Mouse (Mus musculus): ENCODE results near the gene Gdap1l1. TPM values are rescaled to one million over a fixed set of nuclear protein-coding genes. Genes with fewer than 3 reads are reported as not detected.

The Gdap1l1 gene
- polyA plus RNA-seq, 1 experiment = 126 TPM

DNA sequence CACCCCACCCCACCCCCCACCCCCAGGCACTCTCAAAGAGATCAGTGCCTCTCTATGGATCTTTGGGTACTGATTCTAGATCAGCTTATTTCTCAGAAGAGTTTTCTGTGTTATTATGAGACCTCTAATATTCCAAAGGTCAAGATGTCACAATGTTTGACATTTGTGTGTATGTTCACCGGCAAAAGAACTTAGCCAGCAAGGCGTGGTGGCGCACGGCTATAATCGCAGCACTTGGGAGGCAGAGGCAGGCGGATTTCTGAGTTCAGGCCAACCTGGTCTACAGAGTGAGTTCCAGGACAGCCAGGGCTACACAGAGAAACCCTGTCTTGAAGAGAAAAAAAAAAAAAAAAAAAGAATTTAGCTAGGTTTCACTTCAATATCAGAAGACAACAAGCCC lies 21.2 kb upstream of the Gdap1l1 start:
- no peak overlapping the region for H3K27ac ChIP-seq (ENCODE audit: insufficient read depth, low read length)
- TF ChIP-seq POLR2A (IDR thresholded peaks at IDR 0.05; ENCODE audit: borderline replicate concordance, insufficient read depth, low read length) (no peak), CTCF (IDR thresholded peaks at IDR 0.05; ENCODE audit: borderline replicate concordance, insufficient read depth, low read depth, low read length) (no peak)
- no peaks in the 10 kb centered on the region for H3K27me3 ChIP-seq (ENCODE audit: control insufficient read depth, insufficient read depth, low read length)
- H3K4me3 ChIP-seq (replicated peaks; ENCODE audit: insufficient read depth, low read depth, low read length) = no peak overlapping the region
- DNase-seq = no peak
- 83% methylated on average over 6 of the region's 6 CpGs for WGBS
- peaks cover 7% of the 10 kb centered on the region; the same call in 1 of the 2 replicates for H3K4me1 ChIP-seq (ENCODE audit: control insufficient read depth, insufficient read depth, low read length)

DNA sequence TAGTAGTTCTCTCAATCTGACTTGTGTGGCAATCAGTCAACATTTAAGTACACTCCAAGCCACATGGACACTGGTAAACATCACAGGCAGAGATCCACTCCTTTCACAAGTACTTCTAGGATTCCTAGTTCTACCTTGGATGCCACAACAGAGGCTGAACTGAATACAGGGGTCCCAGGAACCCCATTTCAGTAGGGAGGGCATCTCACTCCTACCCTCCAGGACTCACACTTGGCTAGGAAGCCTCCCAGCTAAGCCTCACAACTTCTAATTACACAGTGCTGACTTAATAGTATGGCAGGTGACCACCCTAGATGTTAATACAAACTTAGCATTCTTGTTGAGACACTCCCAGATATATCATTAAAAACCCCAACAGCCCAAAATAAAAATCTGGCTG lies 20.4 kb upstream of the Gdap1l1 start:
- H3K4me3 ChIP-seq (replicated peaks; ENCODE audit: insufficient read depth, low read depth, low read length) = no peak overlapping the region
- no peak overlapping the region for H3K27ac ChIP-seq (ENCODE audit: insufficient read depth, low read length)
- TF ChIP-seq CTCF (IDR thresholded peaks at IDR 0.05; ENCODE audit: borderline replicate concordance, insufficient read depth, low read depth, low read length) (no peak), POLR2A (IDR thresholded peaks at IDR 0.05; ENCODE audit: borderline replicate concordance, insufficient read depth, low read length) (no peak)
- no peak for DNase-seq
- peaks cover 9% of the 10 kb centered on the region for H3K4me1 ChIP-seq (ENCODE audit: control insufficient read depth, insufficient read depth, low read length)
- no peaks in the 10 kb centered on the region for H3K27me3 ChIP-seq (ENCODE audit: control insufficient read depth, insufficient read depth, low read length)

DNA sequence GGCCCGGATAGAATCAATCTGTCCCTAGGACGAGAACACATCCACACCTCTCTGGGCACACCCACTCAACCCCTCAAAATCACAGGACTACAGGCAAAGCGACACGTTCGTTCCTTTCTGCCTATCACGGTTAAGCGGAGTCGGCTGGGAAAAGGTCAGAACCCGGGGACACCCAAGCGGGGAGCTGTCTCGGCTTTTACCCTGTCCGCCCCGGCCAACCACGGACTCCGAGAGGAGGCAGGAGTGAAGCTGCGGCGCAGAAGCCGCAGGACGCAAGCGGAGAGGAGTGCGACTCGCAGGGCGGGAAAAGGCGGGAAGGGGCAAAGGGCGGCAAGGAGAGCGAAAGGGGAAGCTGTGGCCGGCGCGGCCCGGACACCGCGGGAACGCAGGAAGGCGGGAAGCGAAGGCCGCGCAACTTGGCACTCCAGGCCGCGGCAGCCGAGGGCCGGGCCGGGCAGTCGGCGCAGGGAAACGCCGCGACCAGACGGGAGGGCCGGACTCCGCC lies 19.4 kb upstream of the Gdap1l1 start:
- peak overlapping the region; percentile 6 for H3K27ac ChIP-seq (ENCODE audit: insufficient read depth, low read length)
- DNase-seq = no peak

DNA sequence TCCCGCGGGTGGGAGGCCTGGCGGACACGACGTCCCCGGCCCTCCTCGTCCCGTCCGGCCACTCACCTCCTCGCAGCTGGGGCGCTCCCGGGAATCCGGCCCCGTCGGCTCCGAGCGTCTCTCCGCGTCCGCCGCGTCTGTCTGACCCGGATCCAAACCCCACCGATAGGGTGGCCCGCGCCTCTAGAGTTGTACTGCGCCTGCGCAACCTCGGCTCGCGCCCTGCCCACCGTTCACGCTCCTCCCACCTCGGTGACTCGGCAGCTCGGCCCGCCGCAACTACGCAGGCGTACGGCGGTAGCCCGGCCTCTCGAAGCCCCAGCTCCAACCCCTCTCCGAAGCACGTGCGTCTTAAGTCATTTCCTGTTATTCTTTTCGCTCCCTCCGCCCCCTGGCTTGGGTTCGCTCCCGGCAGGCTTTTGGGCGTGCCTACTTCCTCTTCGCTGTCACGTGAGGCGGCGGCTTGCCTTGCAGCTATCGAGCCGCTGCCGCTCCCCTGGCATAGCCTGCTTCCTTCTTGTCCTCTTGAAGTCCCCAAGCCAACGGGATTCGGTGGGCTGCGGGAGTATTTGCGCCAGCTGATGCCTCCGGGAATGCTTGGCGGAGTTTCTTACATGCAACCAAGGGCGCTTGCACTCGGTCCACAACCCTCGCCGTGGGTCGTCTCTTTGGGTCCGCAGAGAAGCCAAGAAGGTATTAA lies 18.8 kb upstream of the Gdap1l1 start:
- H3K27me3 ChIP-seq (ENCODE audit: control insufficient read depth, insufficient read depth, low read length) = no peaks in the 10 kb centered on the region
- peak overlapping the region; percentile 92 for H3K4me3 ChIP-seq (replicated peaks; ENCODE audit: insufficient read depth, low read depth, low read length)
- H3K27ac ChIP-seq (ENCODE audit: insufficient read depth, low read length) = peak overlapping the region; percentile 57
- peaks cover 17% of the 10 kb centered on the region for H3K4me1 ChIP-seq (ENCODE audit: control insufficient read depth, insufficient read depth, low read length)
- peak; percentile 27; the same call in 1 of the 2 replicates for TF ChIP-seq CTCF (IDR thresholded peaks at IDR 0.05; ENCODE audit: borderline replicate concordance, insufficient read depth, low read depth, low read length)
- TF ChIP-seq POLR2A (IDR thresholded peaks at IDR 0.05; ENCODE audit: borderline replicate concordance, insufficient read depth, low read length) = peak; percentile 98
- under 1% methylated on average over 71 of the region's 71 CpGs for WGBS
- peak; percentile 100 for DNase-seq

More for the DNA sequence above, 19.4 kb upstream of the Gdap1l1 start:
- no peak for TF ChIP-seq POLR2A (IDR thresholded peaks at IDR 0.05; ENCODE audit: borderline replicate concordance, insufficient read depth, low read length)
- TF ChIP-seq CTCF (IDR thresholded peaks at IDR 0.05; ENCODE audit: borderline replicate concordance, insufficient read depth, low read depth, low read length) = no peak
- H3K4me1 ChIP-seq (ENCODE audit: control insufficient read depth, insufficient read depth, low read length) = peaks cover 14% of the 10 kb centered on the region
- WGBS = under 1% methylated on average over 50 of the region's 50 CpGs
- H3K4me3 ChIP-seq (replicated peaks; ENCODE audit: insufficient read depth, low read depth, low read length) = peak overlapping the region; percentile 87
- no peaks in the 10 kb centered on the region for H3K27me3 ChIP-seq (ENCODE audit: control insufficient read depth, insufficient read depth, low read length)

DNA sequence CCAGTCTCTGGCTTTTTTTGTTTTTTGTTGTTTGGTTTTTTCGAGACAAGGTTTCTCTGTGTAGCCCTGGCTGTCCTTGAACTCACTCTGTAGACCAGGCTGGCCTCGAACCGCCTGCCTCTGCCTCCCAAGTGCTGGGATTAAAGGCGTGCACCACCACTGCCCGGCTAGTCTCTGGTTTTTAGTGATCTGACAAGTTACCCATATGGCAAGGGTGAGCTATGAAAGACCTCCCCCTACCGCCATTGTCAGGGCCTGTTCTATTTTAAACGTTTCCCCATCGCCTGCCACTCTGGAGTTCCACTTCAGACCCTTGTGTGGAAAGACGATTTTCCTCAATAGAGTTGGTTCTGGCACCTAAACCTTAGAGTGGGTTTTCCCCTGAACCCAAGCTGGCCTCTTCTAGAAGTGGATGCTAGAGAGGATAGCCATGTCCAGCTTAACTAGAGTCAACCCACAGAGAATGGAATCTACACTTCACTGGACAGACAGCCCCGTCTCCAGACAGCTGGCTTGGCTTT lies 17.9 kb upstream of the Gdap1l1 start:
- Histone ChIP-seq H3K4me1 (ENCODE audit: control insufficient read depth, insufficient read depth, low read length) (peaks cover 18% of the 10 kb centered on the region), H3K4me3 (replicated peaks; ENCODE audit: insufficient read depth, low read depth, low read length) (peak overlapping the region; percentile 92), H3K27ac (ENCODE audit: insufficient read depth, low read length) (peak overlapping the region; percentile 32; the same call in 1 of the 2 replicates), H3K27me3 (ENCODE audit: control insufficient read depth, insufficient read depth, low read length) (no peaks in the 10 kb centered on the region)
- WGBS = 4% methylated on average over 10 of the region's 10 CpGs
- DNase-seq = peak in 1 of 2 experiments; percentile 25
- TF ChIP-seq CTCF (IDR thresholded peaks at IDR 0.05; ENCODE audit: borderline replicate concordance, insufficient read depth, low read depth, low read length) (no peak), POLR2A (IDR thresholded peaks at IDR 0.05; ENCODE audit: borderline replicate concordance, insufficient read depth, low read length) (no peak)

DNA sequence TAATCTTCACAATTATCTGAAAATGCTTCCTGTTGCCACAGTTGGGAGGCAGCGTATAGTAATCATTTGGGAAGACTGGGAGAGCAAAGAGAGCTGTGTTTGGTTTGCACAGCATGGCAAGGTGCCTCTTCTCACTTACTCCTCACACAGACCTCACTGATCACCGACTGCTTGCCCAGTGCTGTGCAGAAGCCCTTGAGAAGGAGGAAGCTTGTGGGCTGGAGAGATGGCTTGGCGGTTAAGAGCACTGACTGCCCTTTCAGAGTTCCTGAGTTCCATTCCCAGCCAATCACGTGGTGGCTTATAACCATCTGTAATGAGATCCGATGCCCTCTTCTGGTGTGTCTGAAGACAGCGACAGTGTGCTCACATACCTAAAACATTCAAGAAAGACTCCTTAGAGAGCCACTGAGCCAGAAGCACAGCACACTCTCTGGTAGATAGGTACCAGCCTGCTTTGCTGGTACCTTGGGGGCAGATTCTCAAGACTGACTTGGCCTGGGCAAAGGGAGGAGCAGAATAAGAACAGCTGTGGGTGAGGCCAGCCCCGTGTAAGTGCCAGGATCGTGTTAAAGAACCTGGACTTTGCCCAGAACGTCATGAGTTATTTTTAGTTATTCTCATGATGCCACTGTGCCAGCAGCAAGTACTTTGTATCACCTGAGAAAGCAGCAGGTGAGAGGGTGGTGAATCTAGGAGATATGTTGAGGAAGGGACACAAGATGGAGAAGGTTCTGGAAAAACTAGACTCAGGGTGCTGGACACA lies 15.2 kb upstream of the Gdap1l1 start:
- 45% methylated on average over 9 of the region's 9 CpGs for WGBS

DNA sequence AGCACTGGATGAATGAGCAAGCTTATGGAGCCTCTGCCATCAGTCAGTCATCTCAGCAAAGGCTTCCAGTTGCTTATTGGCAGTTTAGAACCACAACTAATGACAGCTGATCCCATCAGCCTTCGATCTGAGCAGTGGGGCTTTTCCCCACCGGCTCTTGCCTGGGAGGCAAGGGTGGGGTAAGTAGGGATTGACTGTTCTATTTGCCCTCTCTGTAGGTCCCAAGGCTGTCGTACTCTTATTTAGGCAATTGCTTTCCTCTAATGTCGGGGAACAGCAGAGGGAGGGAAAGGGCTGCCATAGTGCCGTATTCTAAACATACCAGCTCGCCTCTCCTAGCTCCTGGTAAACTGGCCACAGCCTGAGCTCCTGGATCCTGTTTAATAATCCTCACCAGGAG lies 13.7 kb upstream of the Gdap1l1 start, which contains the start of gene Oser1:
Gene Oser1, minus strand, starts transcription at position 101 of the 400 bp plus-strand sequence.
- no peaks in the 10 kb centered on the region for H3K27me3 ChIP-seq (ENCODE audit: control insufficient read depth, insufficient read depth, low read length)
- no peak for DNase-seq
- TF ChIP-seq POLR2A (IDR thresholded peaks at IDR 0.05; ENCODE audit: borderline replicate concordance, insufficient read depth, low read length) = no peak
- TF ChIP-seq CTCF (IDR thresholded peaks at IDR 0.05; ENCODE audit: borderline replicate concordance, insufficient read depth, low read depth, low read length) = no peak
- H3K27ac ChIP-seq (ENCODE audit: insufficient read depth, low read length) = no peak within 1 kb of the TSS
- H3K4me1 ChIP-seq (ENCODE audit: control insufficient read depth, insufficient read depth, low read length) = peaks cover 13% of the 10 kb centered on the region
- H3K4me3 ChIP-seq (replicated peaks; ENCODE audit: insufficient read depth, low read depth, low read length) = no peak within 1 kb of the TSS
- 72% methylated on average over 6 of the region's 6 CpGs for WGBS

More for the DNA sequence above, 15.2 kb upstream of the Gdap1l1 start:
- H3K27ac ChIP-seq (ENCODE audit: insufficient read depth, low read length) = 0 out of 2 replicates have a peak overlapping the region, but pooled peaks have one; percentile 23
- H3K4me3 ChIP-seq (replicated peaks; ENCODE audit: insufficient read depth, low read depth, low read length) = no peak overlapping the region
- peaks cover 13% of the 10 kb centered on the region for H3K4me1 ChIP-seq (ENCODE audit: control insufficient read depth, insufficient read depth, low read length)
- no peaks in the 10 kb centered on the region for H3K27me3 ChIP-seq (ENCODE audit: control insufficient read depth, insufficient read depth, low read length)
- DNase-seq = no peak
- TF ChIP-seq POLR2A (IDR thresholded peaks at IDR 0.05; ENCODE audit: borderline replicate concordance, insufficient read depth, low read length) (no peak), CTCF (IDR thresholded peaks at IDR 0.05; ENCODE audit: borderline replicate concordance, insufficient read depth, low read depth, low read length) (no peak)
